Mouse (Mus musculus) cerebellum, adult 2 months (tissue): ENCODE results near the gene Zbed4. TPM values are rescaled to one million over a fixed set of nuclear protein-coding genes. Genes with fewer than 3 reads are reported as not detected.
A peak's percentile ranks its signal among the peaks of the same experiment; 100 is the strongest.
"Not testable (repeated sequence)": the region's sequence is repeated elsewhere in the genome, so short reads cannot be mapped to it uniquely, and the experiment has no call there.

Experiments used
- DNase-seq, 2 experiments: peaks; one replicate each; pipeline ENCODE4 v3.0.0; 2021
- H3K27ac ChIP-seq: fragments of 200-500 bp; 2 replicates; pipeline ENCODE4 v1.5.1; 2012; ENCODE audit warnings: low read length, control low read depth, inconsistent platforms; ENCODE audit not compliant: insufficient read depth
- H3K27me3 ChIP-seq: fragments of 200-500 bp; 2 replicates; pipeline ENCODE4 v1.6.1; 2012; ENCODE audit warnings: inconsistent platforms, mild to moderate bottlenecking, low read length, moderate library complexity; ENCODE audit not compliant: control insufficient read depth, insufficient read depth
- H3K4me1 ChIP-seq: fragments of 200-500 bp; 2 replicates; pipeline ENCODE4 v1.6.1; 2011; ENCODE audit warnings: low read length; ENCODE audit not compliant: control insufficient read depth, insufficient read depth
- H3K4me3 ChIP-seq: fragments of 200-500 bp; replicated peaks from 2 replicates; pipeline ENCODE3; 2011; ENCODE audit warnings: mild to moderate bottlenecking, low read depth, low read length, control low read depth; ENCODE audit not compliant: insufficient read depth
- CTCF ChIP-seq: fragments of 200-500 bp; IDR thresholded peaks from 2 replicates; pipeline ENCODE4 v1.5.1; 2011; ENCODE audit warnings: low read depth, mild to moderate bottlenecking, control low read depth, low read length, moderate library complexity, borderline replicate concordance; ENCODE audit not compliant: insufficient read depth
- POLR2A ChIP-seq: fragments of 200-500 bp; IDR thresholded peaks from 2 replicates; pipeline ENCODE4 v1.6.1; 2011; ENCODE audit warnings: low read length, control low read depth, borderline replicate concordance; ENCODE audit not compliant: insufficient read depth
- WGBS: fragments of 180-500 bp; shearing (Covaris S2); methylation state at CpG from one replicate; pipeline ENCODE4 v1.1.7; 2018; 5-methylcytosine and 5-hydroxymethylcytosine counted together
- polyA plus RNA-seq: library from polyadenylated mRNA; depleted of rRNA; stranded (reverse); fragments of >200 nt; gene quantifications from 2 replicates; pipeline ENCODE4 v1.2.3, GENCODE M21; 2012

Gene Zbed4
- polyA plus RNA-seq, 1 experiment = 6.9 TPM

- Histone ChIP-seq H3K27ac (peak overlapping the region; percentile 26; the same call in 1 of the 2 replicates), H3K4me3 (peak overlapping the region; percentile 69), H3K27me3 (no peaks in the 10 kb centered on the region), H3K4me1 (peaks cover 17% of the 10 kb centered on the region)
- WGBS = 8% methylated on average over 15 of the region's 15 CpGs
- DNase-seq = no peak
- TF ChIP-seq CTCF (no peak), POLR2A (no peak)
Measured at GRCm38 (mm10) chr15:88732405-88733020, 18.9 kb upstream of the Zbed4 start.

- peak overlapping the region; percentile 69 for H3K4me3 ChIP-seq
Measured at GRCm38 (mm10) chr15:88733041-88733751, 18.3 kb upstream of the Zbed4 start.

GRCm38 (mm10) chr15:88733834-88734571, 17.5 kb upstream of the Zbed4 start, which contains the start of gene Brd1:
Brd1 (minus strand) TSS chr15:88734233.
- peaks cover 17% of the 10 kb centered on the region for H3K4me1 ChIP-seq
- WGBS = 4% methylated on average over 99 of the region's 103 CpGs
- peak; percentile 87 to 89 for DNase-seq

More at GRCm38 (mm10) chr15:88733041-88733751, 18.3 kb upstream of the Zbed4 start:
- Histone ChIP-seq H3K27ac (peak overlapping the region; percentile 65), H3K27me3 (no peaks in the 10 kb centered on the region), H3K4me1 (peaks cover 17% of the 10 kb centered on the region)
- peak; percentile 62 to 74 for DNase-seq
- TF ChIP-seq CTCF (no peak), POLR2A (no peak)
- under 1% methylated on average over 84 of the region's 86 CpGs for WGBS

GRCm38 (mm10) chr15:88736166-88736565, 15.3 kb upstream of the Zbed4 start:
- no peak for TF ChIP-seq POLR2A
- no peak for TF ChIP-seq CTCF

More at GRCm38 (mm10) chr15:88733834-88734571, 17.5 kb upstream of the Zbed4 start, which contains the start of gene Brd1:
- H3K4me3 ChIP-seq = peak within 1 kb of the TSS; percentile 69
- H3K27ac ChIP-seq = peak within 1 kb of the TSS; percentile 65
- TF ChIP-seq CTCF = no peak
- TF ChIP-seq POLR2A = peak; percentile 80
- no peaks in the 10 kb centered on the region for H3K27me3 ChIP-seq

GRCm38 (mm10) chr15:88738466-88738865, 13.0 kb upstream of the Zbed4 start:
- 61% methylated on average over 2 of the region's 2 CpGs for WGBS

More at GRCm38 (mm10) chr15:88736166-88736565, 15.3 kb upstream of the Zbed4 start:
- no peak overlapping the region for H3K27ac ChIP-seq
- H3K4me1 ChIP-seq = peaks cover 8% of the 10 kb centered on the region
- H3K4me3 ChIP-seq = no peak overlapping the region
- WGBS = 76% methylated on average over 4 of the region's 4 CpGs
- DNase-seq = no peak
- H3K27me3 ChIP-seq = no peaks in the 10 kb centered on the region

GRCm38 (mm10) chr15:88741366-88741765, 10.1 kb upstream of the Zbed4 start:
- no peak overlapping the region for H3K4me3 ChIP-seq
- WGBS = 48% methylated on average over 6 of the region's 6 CpGs
- H3K27ac ChIP-seq = no peak overlapping the region
- no peaks in the 10 kb centered on the region for H3K27me3 ChIP-seq
- TF ChIP-seq POLR2A = no peak
- no peak for TF ChIP-seq CTCF
- no peaks in the 10 kb centered on the region for H3K4me1 ChIP-seq
- no peak for DNase-seq

More at GRCm38 (mm10) chr15:88738466-88738865, 13.0 kb upstream of the Zbed4 start:
- no peak for DNase-seq
- no peak for TF ChIP-seq POLR2A
- no peak overlapping the region for H3K4me3 ChIP-seq
- H3K27ac ChIP-seq = no peak overlapping the region
- no peaks in the 10 kb centered on the region for H3K27me3 ChIP-seq
- H3K4me1 ChIP-seq = no peaks in the 10 kb centered on the region; the same call in 1 of the 2 replicates

GRCm38 (mm10) chr15:88743371-88743770, 8.1 kb upstream of the Zbed4 start:
- 91% methylated on average over 5 of the region's 5 CpGs for WGBS
- DNase-seq, H3K4me1 ChIP-seq, H3K4me3 ChIP-seq, H3K27me3 ChIP-seq, H3K27ac ChIP-seq: not testable (repeated sequence)
